Mouse (Mus musculus) midbrain, embryonic 13.5 days (tissue): ENCODE results near the gene Kif19a. TPM values are rescaled to one million over a fixed set of nuclear protein-coding genes. Genes with fewer than 3 reads are reported as not detected.

Experiments
- ATAC-seq: fragments of 200-750 bp; cut with Nextera tagmentation; 2 replicates; pipeline ENCODE4 v1.8.0; 2017; ENCODE audit warnings: mild to moderate bottlenecking, moderate TSS enrichment, moderate library complexity
- H3K27ac ChIP-seq: fragments of 300-500 bp; sonication (generic); 2 replicates; pipeline ENCODE4 v1.5.1; 2015; ENCODE audit warnings: inconsistent platforms, mild to moderate bottlenecking, moderate library complexity
- H3K27me3 ChIP-seq: fragments of 300-500 bp; sonication (generic); 2 replicates; pipeline ENCODE4 v1.6.1; 2015; ENCODE audit warnings: mild to moderate bottlenecking, inconsistent platforms
- H3K36me3 ChIP-seq: fragments of 300-500 bp; sonication (generic); 2 replicates; pipeline ENCODE4 v1.6.1; 2015; ENCODE audit warnings: mild to moderate bottlenecking, inconsistent platforms
- H3K4me1 ChIP-seq: fragments of 300-500 bp; sonication (generic); replicated peaks from 2 replicates; pipeline ENCODE4 v1.6.1; 2015; ENCODE audit warnings: inconsistent platforms
- H3K4me2 ChIP-seq: fragments of 300-500 bp; sonication (generic); replicated peaks from 2 replicates; pipeline ENCODE4 v1.6.1; 2015; ENCODE audit warnings: moderate library complexity, mild to moderate bottlenecking, inconsistent platforms
- H3K4me3 ChIP-seq: fragments of 300-500 bp; sonication (generic); replicated peaks from 2 replicates; pipeline ENCODE4 v1.5.1; 2015; ENCODE audit warnings: mild to moderate bottlenecking, inconsistent platforms
- H3K9ac ChIP-seq: fragments of 300-500 bp; sonication (generic); replicated peaks from 2 replicates; pipeline ENCODE4 v1.6.1; 2015; ENCODE audit warnings: mild to moderate bottlenecking, inconsistent platforms
- H3K9me3 ChIP-seq: fragments of 300-500 bp; sonication (generic); 2 replicates; pipeline ENCODE4 v1.6.1; 2016; ENCODE audit warnings: mild to moderate bottlenecking, inconsistent platforms
- WGBS: fragments of 180-500 bp; shearing (Covaris S2); methylation state at CpG from one replicate; pipeline ENCODE4 v1.1.7; 2015; 5-methylcytosine and 5-hydroxymethylcytosine counted together
- polyA plus RNA-seq: library from polyadenylated mRNA; unstranded; fragments of >200 nt; fragmentation: Nextera tagmentation; extraction: Ambion mirVana; gene quantifications from 2 replicates; pipeline ENCODE4 v1.2.1, GENCODE M21; 2015

Kif19a gene
- polyA plus RNA-seq = 0.35 and 1.2 TPM in 2 replicates

DNA sequence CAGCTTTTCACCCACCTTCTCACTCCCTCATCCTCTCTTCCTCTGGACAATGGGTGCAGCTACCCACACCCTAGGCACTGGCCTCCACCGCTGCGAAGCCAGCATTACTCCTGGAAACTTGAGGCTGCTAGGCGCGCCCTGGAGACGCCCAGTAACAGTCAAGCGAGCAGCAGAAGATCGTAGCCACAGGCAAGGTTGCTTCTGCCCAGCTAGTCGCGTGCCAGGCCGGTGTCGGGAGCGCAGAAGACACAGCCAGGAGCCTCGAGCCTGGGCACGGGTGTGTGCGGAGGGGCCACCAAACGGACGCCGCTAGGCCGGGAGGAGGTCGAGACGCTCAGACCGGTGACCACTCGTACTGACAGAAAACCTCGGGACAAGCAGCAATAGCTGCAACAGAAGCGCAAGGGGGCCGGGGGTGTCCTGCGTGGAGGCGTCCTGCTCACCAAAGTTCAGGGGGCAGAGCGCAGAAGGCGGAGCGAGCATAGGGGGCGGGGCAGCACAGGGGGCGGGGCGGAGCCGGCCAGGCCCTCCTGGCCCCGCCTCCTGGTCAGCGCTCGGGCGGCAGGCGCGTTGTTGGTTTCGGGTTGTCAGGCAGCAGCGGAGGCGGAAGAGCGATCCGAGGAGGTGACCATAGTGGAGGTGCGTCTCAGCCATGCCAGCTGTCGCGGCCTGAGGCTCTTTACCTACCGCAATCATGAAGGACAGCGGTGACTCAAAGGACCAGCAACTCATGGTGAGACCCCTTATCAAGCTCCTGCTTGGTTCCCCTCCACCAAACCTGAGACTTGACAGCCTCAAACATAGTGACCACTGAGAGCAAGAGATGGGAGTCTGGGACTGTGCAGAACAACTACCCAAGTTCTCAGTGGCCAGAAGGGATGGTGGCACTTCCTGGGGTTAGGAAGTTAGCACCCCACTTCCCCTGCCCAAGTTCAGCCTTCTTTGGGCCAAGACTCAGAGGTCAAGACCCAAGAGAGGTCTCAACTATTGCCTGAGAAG lies at the start of gene Kif19a:
Gene Kif19a (plus strand): TSS at position 569 of the 999 bp plus-strand sequence.
- peaks cover 41% of the 10 kb centered on the region for H3K27me3 ChIP-seq
- peak; percentile 76 for ATAC-seq
- H3K27ac ChIP-seq = no peak within 1 kb of the TSS
- H3K9me3 ChIP-seq = no peaks in the 10 kb centered on the region
- H3K4me1 ChIP-seq = peaks cover 15% of the 10 kb centered on the region
- 2% methylated on average over 51 of the region's 51 CpGs for WGBS
- H3K4me3 ChIP-seq = peak within 1 kb of the TSS; percentile 47
- H3K36me3 ChIP-seq = no peaks in the 10 kb centered on the region
- H3K4me2 ChIP-seq = peak within 1 kb of the TSS; percentile 79
- H3K9ac ChIP-seq = peak within 1 kb of the TSS; percentile 53

DNA sequence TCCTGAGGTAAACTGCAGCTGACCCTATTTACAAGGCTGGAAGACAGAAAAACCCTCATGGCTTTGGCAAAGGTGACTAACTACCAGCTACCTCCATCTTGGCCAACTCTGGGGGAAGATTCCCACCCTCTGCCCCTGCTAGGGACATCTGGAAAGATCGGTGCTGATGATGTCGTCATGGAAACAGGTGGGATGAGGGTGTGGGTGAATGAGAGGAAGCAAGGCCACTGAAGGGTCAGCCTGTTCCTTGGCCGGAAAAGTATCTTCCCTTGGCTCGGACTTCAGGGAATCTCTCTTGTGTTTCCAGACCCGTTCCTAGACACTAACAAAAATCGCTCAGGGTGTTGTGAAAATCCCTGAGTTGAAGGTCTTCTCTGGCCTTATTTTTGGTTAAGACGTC lies 49.7 kb upstream of the Kif19a start:
- ATAC-seq = no peak
- Histone ChIP-seq H3K4me2 (no peak overlapping the region), H3K4me3 (no peak overlapping the region), H3K36me3 (0 out of 2 replicates have a peak, but pooled peaks cover 5% of the 10 kb centered on the region), H3K27ac (no peak overlapping the region), H3K27me3 (no peaks in the 10 kb centered on the region), H3K4me1 (0 out of 2 replicates have a peak, but pooled peaks cover 7% of the 10 kb centered on the region), H3K9me3 (no peaks in the 10 kb centered on the region), H3K9ac (no peak overlapping the region)
- 76% methylated on average over 7 of the region's 7 CpGs for WGBS

DNA sequence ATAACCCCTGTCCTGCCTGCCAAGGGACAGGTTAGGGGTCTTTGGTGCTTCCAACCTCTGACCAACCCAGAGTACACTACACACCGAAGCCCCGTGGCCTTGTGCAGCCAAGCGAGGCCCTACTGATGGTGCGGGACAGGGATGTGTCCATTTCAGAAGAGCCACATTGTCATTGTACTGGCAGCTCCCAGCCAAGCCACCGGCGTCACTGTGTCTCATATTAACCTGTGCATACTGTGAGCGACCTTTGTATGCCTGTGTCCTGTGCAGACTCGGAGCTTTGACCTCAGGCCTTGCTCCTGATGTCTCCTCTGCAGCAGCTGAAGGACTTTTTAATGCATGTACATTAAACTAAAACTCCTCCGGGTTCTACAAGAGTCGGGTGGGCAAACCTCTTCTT lies 44.7 kb upstream of the Kif19a start:
- Histone ChIP-seq H3K9ac (no peak overlapping the region), H3K9me3 (no peaks in the 10 kb centered on the region), H3K4me2 (no peak overlapping the region), H3K4me3 (no peak overlapping the region), H3K27ac (no peak overlapping the region), H3K27me3 (no peaks in the 10 kb centered on the region), H3K4me1 (0 out of 2 replicates have a peak, but pooled peaks cover under 1% of the 10 kb centered on the region), H3K36me3 (no peaks in the 10 kb centered on the region)
- WGBS = 92% methylated on average over 10 of the region's 10 CpGs
- ATAC-seq = no peak

DNA sequence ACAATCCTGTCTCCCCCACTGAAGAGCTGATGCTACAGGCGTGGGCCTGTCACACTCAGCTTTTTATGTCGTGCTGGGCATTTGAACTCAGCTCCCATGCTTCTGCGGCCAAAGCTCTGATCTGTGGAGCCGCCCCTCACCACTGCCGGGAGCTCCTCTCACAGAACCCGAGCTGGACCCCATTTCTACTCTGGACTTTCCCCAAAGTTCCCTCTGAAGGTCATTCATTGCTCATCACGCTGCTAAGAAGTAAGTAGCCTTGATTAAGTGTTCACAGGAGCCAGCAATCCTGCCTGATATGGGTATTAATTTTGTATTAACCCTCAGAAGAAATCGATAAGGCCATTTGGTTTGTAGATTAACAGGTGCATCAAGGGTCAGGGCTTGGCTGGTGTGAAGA lies 42.8 kb upstream of the Kif19a start:
- 83% methylated on average over 8 of the region's 8 CpGs for WGBS
- no peak overlapping the region for H3K4me2 ChIP-seq
- H3K27me3 ChIP-seq = no peaks in the 10 kb centered on the region
- no peak overlapping the region for H3K9ac ChIP-seq
- no peaks in the 10 kb centered on the region for H3K9me3 ChIP-seq
- no peak for ATAC-seq
- no peak overlapping the region for H3K4me3 ChIP-seq
- H3K36me3 ChIP-seq = no peaks in the 10 kb centered on the region
- no peak overlapping the region for H3K27ac ChIP-seq
- H3K4me1 ChIP-seq = peaks cover 7% of the 10 kb centered on the region

DNA sequence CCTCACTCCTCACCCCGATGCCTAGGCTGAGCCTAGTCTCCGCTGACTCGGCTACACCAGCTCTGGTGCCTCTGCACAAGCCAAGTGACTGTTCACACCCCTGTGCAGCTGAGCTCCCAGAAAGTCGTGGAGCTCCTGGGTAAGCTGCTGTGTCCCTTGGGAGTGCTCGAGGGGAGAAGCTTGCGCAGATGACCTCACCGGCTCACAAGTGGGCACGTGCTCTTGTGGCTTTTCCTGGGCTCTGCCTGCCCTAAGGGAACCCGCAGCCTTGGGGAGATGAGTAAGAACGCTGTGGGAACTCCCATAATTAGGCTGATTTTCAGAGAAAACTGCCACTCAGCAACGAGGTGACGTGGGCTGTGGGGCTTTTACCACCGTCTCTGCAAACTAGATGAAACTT lies 42.2 kb upstream of the Kif19a start:
- H3K4me1 ChIP-seq = peaks cover 13% of the 10 kb centered on the region
- no peak overlapping the region for H3K4me3 ChIP-seq
- no peak for ATAC-seq
- H3K9ac ChIP-seq = no peak overlapping the region
- H3K4me2 ChIP-seq = no peak overlapping the region
- no peak overlapping the region for H3K27ac ChIP-seq
- peaks cover under 1% of the 10 kb centered on the region; the same call in 1 of the 2 replicates for H3K27me3 ChIP-seq
- 76% methylated on average over 13 of the region's 13 CpGs for WGBS
- H3K36me3 ChIP-seq = no peaks in the 10 kb centered on the region
- no peaks in the 10 kb centered on the region for H3K9me3 ChIP-seq

DNA sequence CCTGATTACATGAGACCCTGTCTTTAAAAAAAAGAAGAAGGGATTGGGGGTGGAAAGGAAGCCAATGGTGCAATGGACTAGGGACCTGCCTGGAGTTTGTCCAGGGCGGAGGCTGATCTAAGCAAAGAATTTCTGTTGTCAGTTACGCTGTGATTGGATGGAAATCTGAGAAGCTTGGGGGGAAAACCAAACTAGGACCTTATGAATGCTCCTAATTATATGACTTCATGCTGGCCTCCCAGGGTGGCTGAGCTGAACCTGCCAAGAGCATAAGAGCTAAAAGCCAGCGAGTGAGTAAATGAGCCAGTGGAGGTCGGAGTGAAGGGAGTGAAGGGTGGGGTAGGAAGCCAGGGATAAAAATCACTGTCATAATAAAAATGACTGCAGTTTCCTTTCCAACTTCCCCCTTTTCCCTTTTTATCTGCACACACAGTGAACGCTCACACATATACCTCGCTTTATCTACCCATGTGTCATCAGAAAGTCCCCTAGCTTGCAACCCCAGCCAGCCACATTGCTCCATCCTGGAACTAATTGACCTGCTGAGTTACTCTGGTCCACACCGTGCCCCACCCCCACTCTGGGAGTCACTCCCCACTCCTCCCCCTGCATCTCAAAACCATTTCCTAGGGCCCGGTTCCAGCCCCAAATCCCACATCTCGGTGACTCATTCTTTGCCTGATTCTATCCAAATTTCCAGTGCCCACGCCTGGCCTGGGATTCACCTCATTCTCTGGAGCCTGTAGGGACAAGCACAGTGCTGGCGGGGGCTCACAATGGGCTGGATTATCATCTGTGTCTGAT lies 40.2 kb upstream of the Kif19a start:
- Histone ChIP-seq H3K27ac (no peak overlapping the region), H3K4me2 (no peak overlapping the region), H3K36me3 (no peaks in the 10 kb centered on the region), H3K9ac (no peak overlapping the region), H3K4me3 (no peak overlapping the region), H3K4me1 (peaks cover 24% of the 10 kb centered on the region), H3K27me3 (peaks cover 12% of the 10 kb centered on the region), H3K9me3 (no peaks in the 10 kb centered on the region)
- WGBS = 78% methylated on average over 11 of the region's 11 CpGs
- ATAC-seq = no peak

DNA sequence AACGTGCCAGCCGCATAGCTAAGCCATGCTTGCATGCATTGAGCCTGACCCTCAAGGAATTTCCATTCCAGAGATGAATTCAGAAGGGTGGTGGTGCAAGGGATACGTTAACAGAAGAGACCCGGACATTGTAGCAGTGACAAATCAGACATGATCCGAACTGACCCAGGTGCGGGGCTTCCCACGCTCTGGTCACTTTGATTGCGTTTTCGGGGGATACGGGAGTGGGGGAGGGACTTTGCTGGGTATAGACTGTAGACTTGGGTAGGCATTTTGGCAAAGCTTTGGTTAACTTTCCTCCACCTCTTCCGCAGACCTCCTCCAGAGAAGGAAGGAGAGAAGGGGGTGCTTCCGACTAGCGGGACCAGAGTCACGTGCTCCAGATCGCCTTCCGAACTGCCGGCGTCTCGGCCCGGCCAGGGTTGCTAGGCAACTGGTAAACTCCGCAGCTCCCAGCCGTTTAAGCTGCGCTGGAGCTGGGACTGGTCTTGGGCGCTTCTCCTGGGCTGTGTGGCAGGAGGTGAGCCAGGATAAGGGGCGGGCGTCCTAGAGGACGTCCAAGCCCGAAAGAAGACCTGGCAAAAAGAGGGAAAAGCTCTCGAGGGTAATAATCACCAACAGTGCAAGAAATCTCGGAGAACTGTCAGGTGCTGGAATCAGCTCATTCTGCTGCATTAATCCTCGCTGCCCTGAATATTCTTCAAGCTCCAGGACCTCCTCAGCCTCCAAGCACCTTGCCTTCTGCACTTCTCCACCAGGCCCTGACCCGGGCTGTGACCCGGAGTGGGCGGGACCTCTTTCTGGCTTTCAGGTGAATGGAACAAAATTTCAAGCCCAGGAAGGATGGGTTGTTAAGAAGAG lies 38.0 kb upstream of the Kif19a start, which contains the start of gene Dnaic2:
Gene Dnaic2 (plus strand): TSS at position 444 of the 861 bp plus-strand sequence.
- Histone ChIP-seq H3K4me2 (peak within 1 kb of the TSS; percentile 62), H3K27ac (no peak within 1 kb of the TSS), H3K9me3 (no peaks in the 10 kb centered on the region), H3K4me3 (peak within 1 kb of the TSS; percentile 32), H3K4me1 (peaks cover 24% of the 10 kb centered on the region), H3K27me3 (peaks cover 12% of the 10 kb centered on the region), H3K36me3 (no peaks in the 10 kb centered on the region), H3K9ac (peak within 1 kb of the TSS; percentile 34)
- 9% methylated on average over 34 of the region's 34 CpGs for WGBS
- peak; percentile 91 for ATAC-seq

DNA sequence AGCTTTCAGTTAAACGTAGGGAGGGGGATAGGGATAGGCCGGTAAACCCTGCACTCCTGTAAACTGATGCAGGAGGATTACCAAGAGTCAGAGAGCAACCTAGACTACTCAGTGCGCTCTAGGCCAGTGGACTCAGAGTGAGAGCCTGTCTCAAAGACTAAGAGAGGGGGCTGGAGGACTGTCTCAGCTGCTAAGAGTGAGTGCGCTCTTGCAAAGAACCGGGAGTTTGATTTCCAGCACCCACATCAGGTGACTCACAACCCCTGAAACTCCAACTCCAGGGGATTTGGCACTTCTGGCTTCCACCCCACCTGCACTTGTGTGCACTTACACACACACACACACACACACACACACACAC lies 37.4 kb upstream of the Kif19a start:
- H3K9ac ChIP-seq = peak overlapping the region; percentile 34
- H3K27ac ChIP-seq = no peak overlapping the region
- no peaks in the 10 kb centered on the region for H3K36me3 ChIP-seq
- no peaks in the 10 kb centered on the region for H3K9me3 ChIP-seq
- H3K4me3 ChIP-seq = peak overlapping the region; percentile 32
- 0 out of 2 replicates have a peak, but pooled peaks have one; percentile 25 for ATAC-seq
- peaks cover 12% of the 10 kb centered on the region for H3K27me3 ChIP-seq
- H3K4me1 ChIP-seq = peaks cover 24% of the 10 kb centered on the region
- H3K4me2 ChIP-seq = peak overlapping the region; percentile 62
- WGBS = 35% methylated on average over 5 of the region's 5 CpGs

DNA sequence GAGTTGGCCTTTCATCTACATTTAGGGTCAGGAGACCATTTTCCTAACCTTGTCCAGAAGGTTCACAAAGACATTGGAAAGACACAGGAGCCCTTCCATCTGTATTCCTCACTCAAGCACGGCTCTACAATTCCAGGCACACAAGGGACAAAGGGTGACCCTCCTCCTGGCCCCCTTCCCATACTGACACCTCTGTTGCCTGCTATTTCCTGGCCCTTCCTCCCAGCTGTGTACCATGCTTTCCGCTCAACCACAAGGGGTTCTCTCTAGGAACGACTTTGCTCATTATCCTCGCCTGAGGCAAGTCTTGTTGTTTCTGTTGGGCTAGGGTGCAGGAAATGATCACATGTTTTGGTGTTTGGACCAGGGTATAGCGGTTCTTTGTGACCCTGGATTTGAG lies 36.9 kb upstream of the Kif19a start:
- Histone ChIP-seq H3K4me2 (no peak overlapping the region), H3K9ac (no peak overlapping the region), H3K9me3 (no peaks in the 10 kb centered on the region), H3K4me1 (peaks cover 24% of the 10 kb centered on the region), H3K4me3 (no peak overlapping the region), H3K27me3 (peaks cover 12% of the 10 kb centered on the region), H3K36me3 (no peaks in the 10 kb centered on the region), H3K27ac (no peak overlapping the region)
- WGBS = 57% methylated on average over 5 of the region's 5 CpGs
- ATAC-seq = no peak

DNA sequence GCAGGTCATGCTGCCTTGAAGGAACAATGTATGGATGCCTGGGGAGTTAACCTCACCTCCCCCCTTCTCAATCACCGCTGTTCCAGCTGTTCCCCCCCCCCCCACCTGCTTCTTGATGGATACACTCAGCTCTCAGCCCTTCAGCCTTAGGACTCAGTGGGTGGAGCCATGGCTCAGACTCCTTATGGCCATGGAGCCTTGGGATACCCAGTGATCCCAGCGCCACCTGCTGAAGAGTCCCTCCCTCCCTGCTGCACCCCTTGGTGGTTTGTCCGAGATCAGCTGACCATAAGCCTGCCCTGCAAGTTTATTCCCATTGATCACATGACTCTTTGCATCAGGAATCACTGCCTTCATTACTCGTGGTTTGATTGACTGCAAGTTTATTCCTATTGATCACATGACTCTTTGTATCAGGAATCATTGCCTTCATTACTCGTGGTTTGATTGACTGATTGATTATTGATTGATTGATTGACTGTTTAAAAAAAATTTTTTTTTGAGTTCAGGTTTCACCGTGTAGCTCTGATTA lies 35.3 kb upstream of the Kif19a start:
- no peak overlapping the region for H3K27ac ChIP-seq
- WGBS = 42% methylated on average over 6 of the region's 6 CpGs
- no peak for ATAC-seq
- no peaks in the 10 kb centered on the region for H3K36me3 ChIP-seq
- peaks cover 24% of the 10 kb centered on the region for H3K4me1 ChIP-seq
- H3K27me3 ChIP-seq = peaks cover 12% of the 10 kb centered on the region
- H3K4me2 ChIP-seq = no peak overlapping the region
- no peaks in the 10 kb centered on the region for H3K9me3 ChIP-seq
- no peak overlapping the region for H3K4me3 ChIP-seq
- no peak overlapping the region for H3K9ac ChIP-seq

DNA sequence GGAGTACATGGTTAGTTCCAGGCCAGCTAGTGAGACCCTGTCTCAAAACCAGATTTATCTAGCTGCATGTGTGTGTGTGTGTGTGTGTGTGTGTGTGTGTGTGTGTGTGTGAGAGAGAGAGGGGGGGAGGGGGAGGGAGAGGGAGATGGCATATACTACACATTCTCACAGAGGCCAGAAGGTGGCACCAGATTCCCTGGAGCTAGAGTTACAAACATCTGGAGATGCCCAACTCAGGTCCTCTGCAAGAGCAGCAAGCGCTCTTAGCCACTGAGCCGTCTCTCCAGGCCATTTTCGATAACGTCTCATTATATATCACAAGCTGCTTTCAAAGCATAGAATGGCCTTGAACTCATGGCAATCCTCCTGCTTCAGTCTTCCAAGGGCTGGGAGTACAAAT lies 33.5 kb upstream of the Kif19a start:
- 84% methylated on average over 4 of the region's 4 CpGs for WGBS
- Histone ChIP-seq H3K9ac (no peak overlapping the region), H3K36me3 (no peaks in the 10 kb centered on the region), H3K9me3 (no peaks in the 10 kb centered on the region), H3K27ac (no peak overlapping the region), H3K4me2 (no peak overlapping the region), H3K4me3 (no peak overlapping the region), H3K27me3 (peaks cover 12% of the 10 kb centered on the region), H3K4me1 (peaks cover 24% of the 10 kb centered on the region)
- ATAC-seq = no peak
